Mouse (Mus musculus): ENCODE data around the gene Zmynd8. TPM values are rescaled to one million over a fixed set of nuclear protein-coding genes. Genes with fewer than 3 reads are reported as not detected.
A peak's percentile ranks its signal among the peaks of the same experiment; 100 is the strongest.

Zmynd8 gene
- polyA plus RNA-seq, 1 experiment: 30.3 TPM

DNA sequence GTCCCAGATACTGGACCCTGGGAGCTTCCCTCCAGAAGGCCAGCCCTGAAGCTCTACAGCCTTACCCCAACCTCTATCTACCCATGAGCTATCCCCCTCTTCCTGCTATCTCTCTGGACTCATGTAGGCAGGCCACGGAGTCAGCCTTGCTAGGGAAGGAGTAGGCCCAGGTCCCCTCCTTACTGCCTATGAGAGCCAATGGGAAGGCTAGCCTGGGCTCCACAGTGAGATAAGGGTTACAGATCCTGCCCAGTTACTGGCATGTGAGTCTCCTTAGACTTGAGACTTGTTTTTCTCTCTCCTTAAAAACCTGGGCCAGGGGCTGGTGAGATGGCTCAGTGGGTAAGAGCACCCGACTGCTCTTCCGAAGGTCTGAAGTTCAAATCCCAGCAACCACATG, 5.6 kb downstream of the Zmynd8 start:
- TF ChIP-seq CTCF (IDR thresholded peaks at IDR 0.05; ENCODE audit: borderline replicate concordance, control insufficient read depth, extremely low read depth, insufficient read depth, low read length, poor library complexity) (no peak), POLR2A (IDR thresholded peaks at IDR 0.05; ENCODE audit: control insufficient read depth, extremely low read depth, insufficient read depth, low read length, poor library complexity) (no peak)
- H3K27me3 ChIP-seq (ENCODE audit: control insufficient read depth, insufficient read depth, low read length): no peaks in the 10 kb centered on the region; the same call in 1 of the 2 replicates
- H3K36me3 ChIP-seq (ENCODE audit: control insufficient read depth, insufficient read depth, low read length): no peaks in the 10 kb centered on the region
- no peak overlapping the region for H3K4me3 ChIP-seq (ENCODE audit: control insufficient read depth, insufficient read depth, low read length)
- no peak for DNase-seq
- H3K4me1 ChIP-seq (replicated peaks; ENCODE audit: control insufficient read depth, insufficient read depth, low read length): peaks cover 31% of the 10 kb centered on the region
- WGBS: 94% methylated on average over 3 of the region's 3 CpGs
- H3K27ac ChIP-seq (ENCODE audit: control insufficient read depth, insufficient read depth, low read length): no peak overlapping the region

DNA sequence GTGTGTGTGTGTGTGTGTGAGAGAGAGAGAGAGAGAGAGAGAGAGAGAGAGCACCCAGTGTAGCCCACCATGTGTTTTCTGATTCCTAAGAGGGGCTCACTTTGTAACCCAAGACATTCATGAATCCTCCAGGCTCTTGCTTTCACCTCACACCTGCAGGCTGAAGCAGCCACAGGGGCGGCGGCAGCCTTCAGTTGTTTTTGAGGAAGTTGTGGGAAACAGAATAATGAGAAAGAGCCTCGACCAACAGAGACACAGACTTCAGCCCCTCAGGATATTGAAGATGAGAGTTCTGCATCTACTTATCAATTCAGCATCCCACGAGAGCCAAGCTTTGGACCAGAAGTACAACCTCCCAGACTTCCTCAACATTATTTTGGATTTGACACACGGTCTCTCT, 6.2 kb downstream of the Zmynd8 start:
- Histone ChIP-seq H3K27me3 (ENCODE audit: control insufficient read depth, insufficient read depth, low read length) (no peaks in the 10 kb centered on the region; the same call in 1 of the 2 replicates), H3K4me3 (ENCODE audit: control insufficient read depth, insufficient read depth, low read length) (no peak overlapping the region), H3K4me1 (replicated peaks; ENCODE audit: control insufficient read depth, insufficient read depth, low read length) (peaks cover 34% of the 10 kb centered on the region), H3K36me3 (ENCODE audit: control insufficient read depth, insufficient read depth, low read length) (no peaks in the 10 kb centered on the region), H3K27ac (ENCODE audit: control insufficient read depth, insufficient read depth, low read length) (no peak overlapping the region)
- no peak for DNase-seq
- TF ChIP-seq POLR2A (IDR thresholded peaks at IDR 0.05; ENCODE audit: control insufficient read depth, extremely low read depth, insufficient read depth, low read length, poor library complexity) (no peak), CTCF (IDR thresholded peaks at IDR 0.05; ENCODE audit: borderline replicate concordance, control insufficient read depth, extremely low read depth, insufficient read depth, low read length, poor library complexity) (no peak)
- 9% methylated on average over 5 of the region's 5 CpGs for WGBS

DNA sequence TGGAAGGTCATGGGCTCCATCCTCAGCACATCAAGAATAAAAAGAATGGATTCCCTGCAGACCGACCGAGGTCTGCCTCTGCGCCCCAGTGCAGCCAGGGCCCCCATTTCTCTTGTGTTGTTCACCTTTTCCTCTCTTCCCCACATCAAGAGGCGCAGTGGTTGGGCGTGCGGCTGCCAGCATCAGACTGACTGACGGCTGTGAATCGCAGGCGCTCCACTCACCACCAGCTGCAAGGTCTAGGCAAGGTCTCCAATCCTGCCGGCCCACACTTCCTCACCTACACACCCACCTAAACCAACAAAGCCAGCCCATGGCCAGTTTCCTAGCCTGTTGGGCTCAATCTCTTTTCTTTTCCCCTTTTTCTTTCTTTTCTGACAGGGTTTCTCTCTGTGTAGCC, 8.4 kb downstream of the Zmynd8 start:
- TF ChIP-seq POLR2A (IDR thresholded peaks at IDR 0.05; ENCODE audit: control insufficient read depth, extremely low read depth, insufficient read depth, low read length, poor library complexity) (no peak), CTCF (IDR thresholded peaks at IDR 0.05; ENCODE audit: borderline replicate concordance, control insufficient read depth, extremely low read depth, insufficient read depth, low read length, poor library complexity) (peak; percentile 25; the same call in 1 of the 2 replicates)

DNA sequence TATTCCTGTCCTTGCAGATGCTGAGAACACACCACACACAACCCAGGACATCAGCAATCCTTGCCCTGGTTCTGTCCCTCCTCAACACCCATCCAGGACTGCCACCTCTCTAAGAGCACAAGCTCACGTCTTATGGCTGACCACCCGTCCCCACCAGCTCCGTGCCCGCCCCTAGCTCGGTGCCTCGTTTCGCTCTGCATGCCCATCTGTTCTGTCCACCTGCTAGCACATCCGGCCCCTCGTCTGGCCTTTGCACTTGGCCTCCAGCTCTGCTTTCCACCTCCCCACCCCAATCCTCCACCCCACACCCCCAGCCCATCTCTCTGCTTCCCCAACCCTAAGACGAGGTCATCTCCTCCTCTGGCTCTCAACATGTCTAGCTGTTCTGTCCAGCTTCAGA, 8.9 kb downstream of the Zmynd8 start:
- H3K4me3 ChIP-seq (ENCODE audit: control insufficient read depth, insufficient read depth, low read length): no peak overlapping the region
- H3K27ac ChIP-seq (ENCODE audit: control insufficient read depth, insufficient read depth, low read length): no peak overlapping the region
- H3K27me3 ChIP-seq (ENCODE audit: control insufficient read depth, insufficient read depth, low read length): no peaks in the 10 kb centered on the region; the same call in 1 of the 2 replicates
- peaks cover 46% of the 10 kb centered on the region for H3K4me1 ChIP-seq (replicated peaks; ENCODE audit: control insufficient read depth, insufficient read depth, low read length)
- WGBS: 76% methylated on average over 10 of the region's 10 CpGs
- no peak for TF ChIP-seq CTCF (IDR thresholded peaks at IDR 0.05; ENCODE audit: borderline replicate concordance, control insufficient read depth, extremely low read depth, insufficient read depth, low read length, poor library complexity)
- no peak for TF ChIP-seq POLR2A (IDR thresholded peaks at IDR 0.05; ENCODE audit: control insufficient read depth, extremely low read depth, insufficient read depth, low read length, poor library complexity)
- DNase-seq: no peak
- H3K36me3 ChIP-seq (ENCODE audit: control insufficient read depth, insufficient read depth, low read length): no peaks in the 10 kb centered on the region

More for the DNA sequence above, 8.4 kb downstream of the Zmynd8 start:
- Histone ChIP-seq H3K27me3 (ENCODE audit: control insufficient read depth, insufficient read depth, low read length) (no peaks in the 10 kb centered on the region; the same call in 1 of the 2 replicates), H3K36me3 (ENCODE audit: control insufficient read depth, insufficient read depth, low read length) (no peaks in the 10 kb centered on the region), H3K4me1 (replicated peaks; ENCODE audit: control insufficient read depth, insufficient read depth, low read length) (peaks cover 40% of the 10 kb centered on the region), H3K4me3 (ENCODE audit: control insufficient read depth, insufficient read depth, low read length) (no peak overlapping the region), H3K27ac (ENCODE audit: control insufficient read depth, insufficient read depth, low read length) (no peak overlapping the region)
- 8% methylated on average over 10 of the region's 10 CpGs for WGBS
- DNase-seq: peak; percentile 88

DNA sequence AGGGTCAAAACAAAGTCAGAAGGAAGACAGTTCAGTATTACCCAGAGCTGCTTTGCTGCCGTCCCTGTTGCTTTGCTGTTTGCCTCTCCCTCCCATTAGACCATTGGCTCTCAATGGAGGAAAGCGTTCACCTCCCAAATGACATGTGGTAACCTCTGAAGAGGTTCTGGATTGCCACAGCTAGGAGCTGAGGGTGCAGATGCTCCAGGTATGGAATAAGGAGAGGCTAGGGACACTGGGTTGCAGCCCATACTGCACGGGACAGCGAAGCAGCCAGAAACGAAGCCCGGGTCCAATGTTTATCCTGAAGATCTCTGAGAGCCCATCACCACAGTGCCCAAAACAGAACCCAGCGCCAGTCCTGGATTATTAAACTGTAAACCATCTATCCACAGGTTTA, 9.6 kb downstream of the Zmynd8 start:
- DNase-seq: no peak
- TF ChIP-seq CTCF (IDR thresholded peaks at IDR 0.05; ENCODE audit: borderline replicate concordance, control insufficient read depth, extremely low read depth, insufficient read depth, low read length, poor library complexity) (no peak), POLR2A (IDR thresholded peaks at IDR 0.05; ENCODE audit: control insufficient read depth, extremely low read depth, insufficient read depth, low read length, poor library complexity) (no peak)
- Histone ChIP-seq H3K27me3 (ENCODE audit: control insufficient read depth, insufficient read depth, low read length) (no peaks in the 10 kb centered on the region; the same call in 1 of the 2 replicates), H3K4me3 (ENCODE audit: control insufficient read depth, insufficient read depth, low read length) (no peak overlapping the region), H3K36me3 (ENCODE audit: control insufficient read depth, insufficient read depth, low read length) (no peaks in the 10 kb centered on the region), H3K27ac (ENCODE audit: control insufficient read depth, insufficient read depth, low read length) (no peak overlapping the region; the same call in 1 of the 2 replicates), H3K4me1 (replicated peaks; ENCODE audit: control insufficient read depth, insufficient read depth, low read length) (peaks cover 48% of the 10 kb centered on the region)
- 67% methylated on average over 7 of the region's 7 CpGs for WGBS

DNA sequence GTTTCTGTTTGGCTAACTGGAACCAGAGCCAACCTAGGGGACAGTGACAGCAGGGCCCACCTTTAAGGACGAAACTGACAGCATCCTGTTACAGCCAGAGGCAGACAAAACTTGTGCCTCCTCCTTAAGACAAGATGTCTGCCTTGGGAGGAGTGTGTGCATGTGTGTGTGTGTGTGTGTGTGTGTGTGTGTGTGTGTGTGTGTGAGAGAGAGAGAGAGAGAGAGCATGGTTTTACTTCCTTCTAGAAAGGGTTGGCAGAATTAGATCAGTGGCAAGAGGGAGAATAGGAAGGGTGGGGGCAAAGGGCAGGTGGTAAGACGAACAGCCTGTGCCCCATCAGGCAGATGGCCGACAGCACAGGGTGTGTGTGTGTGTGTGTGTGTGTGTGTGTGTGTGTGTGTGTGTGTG, 10.0 kb downstream of the Zmynd8 start:
- no peak for TF ChIP-seq CTCF (IDR thresholded peaks at IDR 0.05; ENCODE audit: borderline replicate concordance, control insufficient read depth, extremely low read depth, insufficient read depth, low read length, poor library complexity)
- TF ChIP-seq POLR2A (IDR thresholded peaks at IDR 0.05; ENCODE audit: control insufficient read depth, extremely low read depth, insufficient read depth, low read length, poor library complexity): no peak
- Histone ChIP-seq H3K4me3 (ENCODE audit: control insufficient read depth, insufficient read depth, low read length) (no peak overlapping the region), H3K27me3 (ENCODE audit: control insufficient read depth, insufficient read depth, low read length) (no peaks in the 10 kb centered on the region; the same call in 1 of the 2 replicates), H3K27ac (ENCODE audit: control insufficient read depth, insufficient read depth, low read length) (no peak overlapping the region), H3K4me1 (replicated peaks; ENCODE audit: control insufficient read depth, insufficient read depth, low read length) (peaks cover 51% of the 10 kb centered on the region), H3K36me3 (ENCODE audit: control insufficient read depth, insufficient read depth, low read length) (no peaks in the 10 kb centered on the region)
- DNase-seq: no peak
- 14% methylated on average over 3 of the region's 3 CpGs for WGBS

DNA sequence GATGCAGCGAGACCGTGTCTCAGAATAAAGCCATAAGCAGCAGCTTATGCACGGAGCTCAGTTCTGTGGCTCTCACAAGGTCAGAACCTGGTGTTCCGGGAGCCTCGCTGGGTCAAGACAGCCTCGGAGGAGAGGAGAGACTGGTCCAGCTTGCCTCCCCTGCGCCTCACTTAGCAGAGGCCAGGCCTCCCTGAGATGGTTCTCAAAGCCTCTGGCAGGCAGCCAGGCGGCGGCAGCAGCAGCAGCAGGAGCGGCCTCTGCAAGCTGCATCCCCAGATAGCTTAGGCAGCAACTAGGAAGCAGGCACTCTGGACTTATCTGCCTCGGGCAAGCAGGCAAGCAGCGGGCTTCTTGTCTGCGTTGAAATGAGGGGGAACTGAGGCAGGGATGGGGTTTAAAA, 10.4 kb downstream of the Zmynd8 start:
- TF ChIP-seq CTCF (IDR thresholded peaks at IDR 0.05; ENCODE audit: borderline replicate concordance, control insufficient read depth, extremely low read depth, insufficient read depth, low read length, poor library complexity): no peak
- no peak for TF ChIP-seq POLR2A (IDR thresholded peaks at IDR 0.05; ENCODE audit: control insufficient read depth, extremely low read depth, insufficient read depth, low read length, poor library complexity)
- DNase-seq: peak; percentile 33
- Histone ChIP-seq H3K4me3 (ENCODE audit: control insufficient read depth, insufficient read depth, low read length) (no peak overlapping the region), H3K27ac (ENCODE audit: control insufficient read depth, insufficient read depth, low read length) (no peak overlapping the region), H3K4me1 (replicated peaks; ENCODE audit: control insufficient read depth, insufficient read depth, low read length) (peaks cover 53% of the 10 kb centered on the region), H3K36me3 (ENCODE audit: control insufficient read depth, insufficient read depth, low read length) (no peaks in the 10 kb centered on the region), H3K27me3 (ENCODE audit: control insufficient read depth, insufficient read depth, low read length) (no peaks in the 10 kb centered on the region; the same call in 1 of the 2 replicates)
- 44% methylated on average over 13 of the region's 13 CpGs for WGBS

All from thymus, adult 2 months (tissue).